Mouse (Mus musculus) stomach, postnatal 0 days (tissue): ENCODE results near the gene Commd1.

Source experiments
- CTCF ChIP-seq: IDR thresholded peaks from 2 replicates; pipeline ENCODE4 v1.5.1; 2016; ENCODE audit warnings: antibody characterized with exemption, low read depth, mild to moderate bottlenecking, moderate library complexity
- EP300 ChIP-seq: optimal IDR thresholded peaks from 2 replicates; pipeline ENCODE3; 2016; ENCODE audit warnings: antibody characterized with exemption

GRCm38 (mm10) chr11:22985510-22985909, 3.3 kb upstream of the Commd1 start:
- TF ChIP-seq CTCF: no peak
- TF ChIP-seq EP300: no peak
